Mouse (Mus musculus) layer of hippocampus, postnatal 36 days (tissue): ENCODE data around the gene Bmt2. TPM values are rescaled to one million over a fixed set of nuclear protein-coding genes. Genes with fewer than 3 reads are reported as not detected.
A peak's percentile ranks its signal among the peaks of the same experiment; 100 is the strongest.

Experiments
- DNase-seq, 2 experiments: peaks; one replicate each; pipeline ENCODE4 v3.0.0; 2022
- total RNA-seq, 2 experiments: library from RNA; stranded (reverse); gene quantifications; 2 replicates each; pipeline ENCODE4 v1.2.3; 2021

Gene Bmt2
- total RNA-seq, 2 experiments from 2014 or later = 25.0 to 25.3 TPM

GRCm38 (mm10) chr6:13617110-13617509 lies 60.7 kb downstream of the Bmt2 start:
- no peak for DNase-seq

GRCm38 (mm10) chr6:13614568-13614967 lies 63.2 kb downstream of the Bmt2 start:
- no peak for DNase-seq

- no peak for DNase-seq
Observed at GRCm38 (mm10) chr6:13613671-13614070, 64.1 kb downstream of the Bmt2 start.

- no peak for DNase-seq
Observed at GRCm38 (mm10) chr6:13610869-13611268, 66.9 kb downstream of the Bmt2 start.

- DNase-seq = no peak
Observed at GRCm38 (mm10) chr6:13609353-13610140, 68.2 kb downstream of the Bmt2 start.

- peak; percentile 93 to 95 for DNase-seq
Observed at GRCm38 (mm10) chr6:13607621-13608493, 69.9 kb downstream of the Bmt2 start, which contains the start of gene Tmem168. Tmem168 (minus strand) TSS chr6:13608100.

- DNase-seq = no peak
Observed at GRCm38 (mm10) chr6:13606921-13607620, 70.7 kb downstream of the Bmt2 start.

GRCm38 (mm10) chr6:13606394-13606793 lies 71.4 kb downstream of the Bmt2 start:
- DNase-seq = no peak

- DNase-seq = no peak
Observed at GRCm38 (mm10) chr6:13603134-13603533, 74.6 kb downstream of the Bmt2 start.

GRCm38 (mm10) chr6:13601587-13601986 lies 76.2 kb downstream of the Bmt2 start:
- peak; percentile 23 to 26 for DNase-seq

GRCm38 (mm10) chr6:13598239-13598923 lies 79.4 kb downstream of the Bmt2 start:
- DNase-seq = no peak

- DNase-seq = no peak
Observed at GRCm38 (mm10) chr6:13592729-13593345, 84.9 kb downstream of the Bmt2 start.

GRCm38 (mm10) chr6:13586560-13586959 lies 91.2 kb downstream of the Bmt2 start:
- DNase-seq = no peak

- DNase-seq = no peak
Observed at GRCm38 (mm10) chr6:13586154-13586553, 91.6 kb downstream of the Bmt2 start.

GRCm38 (mm10) chr6:13584788-13585187 lies 93.0 kb downstream of the Bmt2 start:
- no peak for DNase-seq

- DNase-seq = no peak
Observed at GRCm38 (mm10) chr6:13582075-13582474, 95.7 kb downstream of the Bmt2 start.

Other genes with a start within 250 kb of the Bmt2 start
- gene Tmem168, start 69.9 kb downstream of the Bmt2 start, total RNA-seq = 10 to 100 TPM; 14.0 to 17.4 TPM
- 10 to 100 TPM; 43.9 to 45.8 TPM for gene Gpr85, start 162.0 kb upstream of the Bmt2 start, total RNA-seq
- gene 2610001J05Rik, start 193.6 kb upstream of the Bmt2 start, total RNA-seq = 10 to 100 TPM; 34.3 to 39.1 TPM